Mouse (Mus musculus) midbrain, embryonic 16.5 days (tissue): ENCODE results near the gene Trmt61a. TPM values are rescaled to one million over a fixed set of nuclear protein-coding genes. Genes with fewer than 3 reads are reported as not detected.
A peak's percentile ranks its signal among the peaks of the same experiment; 100 is the strongest.

Source experiments
- ATAC-seq: fragments of 200-750 bp; cut with Nextera tagmentation; 2 replicates; pipeline ENCODE4 v1.8.0; 2017; ENCODE audit warnings: moderate TSS enrichment
- H3K27ac ChIP-seq: fragments of 300-500 bp; sonication (generic); 2 replicates; pipeline ENCODE4 v1.5.1; 2014; ENCODE audit warnings: mild to moderate bottlenecking, low read length, mixed read lengths
- H3K27me3 ChIP-seq: fragments of 300-500 bp; sonication (generic); 2 replicates; pipeline ENCODE4 v1.6.1; 2014; ENCODE audit warnings: low read depth, low read length, mixed read lengths; ENCODE audit not compliant: control insufficient read depth, insufficient read depth
- H3K36me3 ChIP-seq: fragments of 300-500 bp; sonication (generic); 2 replicates; pipeline ENCODE4 v1.6.1; 2014; ENCODE audit warnings: mild to moderate bottlenecking, low read length, moderate library complexity, mixed read lengths; ENCODE audit not compliant: control insufficient read depth, insufficient read depth
- H3K4me1 ChIP-seq: fragments of 300-500 bp; sonication (generic); 2 replicates; pipeline ENCODE4 v1.6.1; 2014; ENCODE audit warnings: mild to moderate bottlenecking, low read length, mixed read lengths; ENCODE audit not compliant: control insufficient read depth, insufficient read depth
- H3K4me2 ChIP-seq: fragments of 300-500 bp; sonication (generic); 2 replicates; pipeline ENCODE4 v1.6.1; 2014; ENCODE audit warnings: mild to moderate bottlenecking, low read length, mixed read lengths
- H3K4me3 ChIP-seq: fragments of 300-500 bp; sonication (generic); 2 replicates; pipeline ENCODE4 v1.5.1; 2014; ENCODE audit warnings: low read depth, mild to moderate bottlenecking, low read length, moderate library complexity, mixed read lengths
- H3K9ac ChIP-seq: fragments of 300-500 bp; sonication (generic); 2 replicates; pipeline ENCODE4 v1.6.1; 2014; ENCODE audit warnings: low read depth, low read length, mixed read lengths
- H3K9me3 ChIP-seq: fragments of 300-500 bp; sonication (generic); replicated peaks from 2 replicates; pipeline ENCODE4 v1.6.1; 2014; ENCODE audit warnings: mild to moderate bottlenecking, low read length, mixed read lengths; ENCODE audit not compliant: control insufficient read depth, poor library complexity, severe bottlenecking
- WGBS: fragments of 180-500 bp; shearing (Covaris S2); extraction: QIAGEN DNeasy Blood & Tissue Kit; methylation state at CpG from one replicate; pipeline ENCODE4 v1.1.7; 2014; 5-methylcytosine and 5-hydroxymethylcytosine counted together
- polyA plus RNA-seq: library from polyadenylated mRNA; unstranded; fragments of >200 nt; fragmentation: Nextera tagmentation; extraction: Ambion mirVana; gene quantifications from 2 replicates; pipeline ENCODE4 v1.2.1, GENCODE M21; 2015

The Trmt61a gene
- polyA plus RNA-seq, 1 experiment from 2014 or later: 10.4 TPM

- H3K4me3 ChIP-seq: peak overlapping the region; percentile 95
- peak overlapping the region; percentile 99 for H3K9ac ChIP-seq
- peak overlapping the region; percentile 95 for H3K27ac ChIP-seq
- peaks cover 29% of the 10 kb centered on the region for H3K4me1 ChIP-seq
- ATAC-seq: no peak
- H3K36me3 ChIP-seq: no peaks in the 10 kb centered on the region
- H3K4me2 ChIP-seq: peak overlapping the region; percentile 83
- WGBS: 1% methylated on average over 25 of the region's 29 CpGs
- no peaks in the 10 kb centered on the region for H3K9me3 ChIP-seq
- no peaks in the 10 kb centered on the region for H3K27me3 ChIP-seq
Observed at GRCm38 (mm10) chr12:111670371-111670971, 7.4 kb upstream of the Trmt61a start.

GRCm38 (mm10) chr12:111670976-111671375, 6.9 kb upstream of the Trmt61a start:
- under 1% methylated on average over 35 of the region's 35 CpGs for WGBS
- ATAC-seq: peak; percentile 3; the same call in 1 of the 2 replicates
- Histone ChIP-seq H3K36me3 (no peaks in the 10 kb centered on the region), H3K27ac (peak overlapping the region; percentile 95), H3K4me3 (peak overlapping the region; percentile 95), H3K4me2 (peak overlapping the region; percentile 83), H3K4me1 (peaks cover 29% of the 10 kb centered on the region), H3K27me3 (no peaks in the 10 kb centered on the region), H3K9ac (peak overlapping the region; percentile 99), H3K9me3 (no peaks in the 10 kb centered on the region)

- H3K4me1 ChIP-seq: peaks cover 29% of the 10 kb centered on the region
- no peaks in the 10 kb centered on the region for H3K36me3 ChIP-seq
- peak overlapping the region; percentile 95 for H3K4me3 ChIP-seq
- H3K27me3 ChIP-seq: no peaks in the 10 kb centered on the region
- WGBS: 0% methylated on average over 34 of the region's 34 CpGs
- peak overlapping the region; percentile 95 for H3K27ac ChIP-seq
- ATAC-seq: peak; percentile 71
- peak overlapping the region; percentile 99 for H3K9ac ChIP-seq
- peak overlapping the region; percentile 83 for H3K4me2 ChIP-seq
- no peaks in the 10 kb centered on the region for H3K9me3 ChIP-seq
Observed at GRCm38 (mm10) chr12:111671431-111671902, 6.4 kb upstream of the Trmt61a start.

- ATAC-seq: peak; percentile 90
- Histone ChIP-seq H3K9ac (peak within 1 kb of the TSS; percentile 99), H3K9me3 (no peaks in the 10 kb centered on the region), H3K27me3 (no peaks in the 10 kb centered on the region), H3K4me1 (peaks cover 31% of the 10 kb centered on the region), H3K4me3 (peak within 1 kb of the TSS; percentile 95), H3K27ac (peak within 1 kb of the TSS; percentile 95), H3K4me2 (peak within 1 kb of the TSS; percentile 83), H3K36me3 (no peaks in the 10 kb centered on the region)
- WGBS: under 1% methylated on average over 31 of the region's 31 CpGs
Observed at GRCm38 (mm10) chr12:111672176-111672575, 5.7 kb upstream of the Trmt61a start, which contains the start of gene Ckb. Ckb (minus strand) TSS chr12:111672338.

GRCm38 (mm10) chr12:111672581-111672980, 5.3 kb upstream of the Trmt61a start:
- Histone ChIP-seq H3K27me3 (no peaks in the 10 kb centered on the region), H3K9me3 (no peaks in the 10 kb centered on the region), H3K4me2 (peak overlapping the region; percentile 83), H3K4me1 (peaks cover 35% of the 10 kb centered on the region), H3K36me3 (no peaks in the 10 kb centered on the region), H3K27ac (peak overlapping the region; percentile 95), H3K9ac (peak overlapping the region; percentile 99), H3K4me3 (peak overlapping the region; percentile 95)
- peak; percentile 21; the same call in 1 of the 2 replicates for ATAC-seq
- 7% methylated on average over 12 of the region's 12 CpGs for WGBS

GRCm38 (mm10) chr12:111674850-111675486, 2.9 kb upstream of the Trmt61a start:
- no peaks in the 10 kb centered on the region for H3K36me3 ChIP-seq
- H3K27me3 ChIP-seq: no peaks in the 10 kb centered on the region
- no peaks in the 10 kb centered on the region for H3K9me3 ChIP-seq
- ATAC-seq: no peak
- no peak overlapping the region for H3K4me3 ChIP-seq
- no peak overlapping the region for H3K4me2 ChIP-seq
- H3K9ac ChIP-seq: no peak overlapping the region
- 59% methylated on average over 2 of the region's 2 CpGs for WGBS
- H3K4me1 ChIP-seq: peaks cover 27% of the 10 kb centered on the region
- H3K27ac ChIP-seq: no peak overlapping the region

GRCm38 (mm10) chr12:111675797-111676580, 1.9 kb upstream of the Trmt61a start:
- ATAC-seq: no peak
- no peak overlapping the region for H3K27ac ChIP-seq
- 84% methylated on average over 6 of the region's 6 CpGs for WGBS

GRCm38 (mm10) chr12:111677421-111677820, 484 bp upstream of the Trmt61a start:
- Histone ChIP-seq H3K27me3 (no peaks in the 10 kb centered on the region), H3K4me2 (peak overlapping the region; percentile 93), H3K9ac (peak overlapping the region; percentile 73), H3K4me1 (peaks cover 21% of the 10 kb centered on the region), H3K27ac (peak overlapping the region; percentile 85), H3K9me3 (no peaks in the 10 kb centered on the region), H3K4me3 (peak overlapping the region; percentile 64), H3K36me3 (no peaks in the 10 kb centered on the region)
- 7% methylated on average over 5 of the region's 5 CpGs for WGBS
- peak; percentile 9; the same call in 1 of the 2 replicates for ATAC-seq

More at GRCm38 (mm10) chr12:111675797-111676580, 1.9 kb upstream of the Trmt61a start:
- Histone ChIP-seq H3K9me3 (no peaks in the 10 kb centered on the region), H3K4me2 (no peak overlapping the region), H3K4me1 (peaks cover 21% of the 10 kb centered on the region), H3K4me3 (no peak overlapping the region), H3K9ac (no peak overlapping the region), H3K36me3 (no peaks in the 10 kb centered on the region), H3K27me3 (no peaks in the 10 kb centered on the region)
